Mouse (Mus musculus): ENCODE data around the gene L3mbtl1.
"Not testable (repeated sequence)": the region's sequence is repeated elsewhere in the genome, so short reads cannot be mapped to it uniquely, and the experiment has no call there.

Gene L3mbtl1

DNA sequence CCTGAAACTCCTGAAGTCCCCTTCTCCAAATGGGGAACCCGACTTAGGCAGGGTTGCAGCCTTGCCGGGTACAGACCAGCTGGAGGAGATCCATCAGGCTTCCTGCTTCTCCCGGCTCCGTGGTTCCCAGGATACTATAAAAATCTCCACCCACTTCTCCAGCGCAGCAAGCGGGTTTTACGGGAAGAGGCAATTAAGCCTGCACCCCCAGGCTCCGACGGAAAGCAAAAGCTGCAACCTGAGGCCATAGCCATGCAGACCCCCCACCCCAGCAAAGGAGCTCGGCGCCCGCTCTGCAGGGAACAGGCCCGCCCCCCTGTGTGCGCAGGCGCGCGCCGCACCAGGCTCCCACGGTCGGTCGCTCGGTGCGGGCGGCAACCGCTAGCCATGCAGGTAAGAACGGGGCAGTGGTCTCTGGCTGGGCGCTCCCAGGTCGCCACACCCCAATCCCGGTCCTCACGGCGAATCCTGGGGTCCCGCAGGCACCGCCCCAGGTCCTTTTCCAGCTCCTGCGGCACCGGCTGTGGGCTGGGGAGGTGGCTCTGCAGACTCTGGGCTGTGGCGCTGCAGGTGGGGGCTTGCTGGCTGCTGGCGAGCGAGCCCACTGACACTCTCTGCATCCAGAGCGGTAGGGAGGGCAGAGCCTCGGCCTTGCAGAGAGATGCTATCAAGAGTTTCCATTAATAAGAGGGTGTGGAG, at the start of gene L3mbtl1:
TSS of gene L3mbtl1 (plus strand) at position 325 of the 699 bp plus-strand sequence.
- DNase-seq (ENCODE audit: low read depth) = no peak

GRCm38 (mm10) chr2:162899256-162899655, 44.0 kb upstream of the L3mbtl1 start:
- not testable (repeated sequence) for DNase-seq (ENCODE audit: low read depth)

GRCm38 (mm10) chr2:162899880-162900589, 43.2 kb upstream of the L3mbtl1 start:
- DNase-seq (ENCODE audit: low read depth) = no peak

- no peak for DNase-seq (ENCODE audit: low read depth)
Observed at GRCm38 (mm10) chr2:162900590-162900916, 42.7 kb upstream of the L3mbtl1 start.

DNA sequence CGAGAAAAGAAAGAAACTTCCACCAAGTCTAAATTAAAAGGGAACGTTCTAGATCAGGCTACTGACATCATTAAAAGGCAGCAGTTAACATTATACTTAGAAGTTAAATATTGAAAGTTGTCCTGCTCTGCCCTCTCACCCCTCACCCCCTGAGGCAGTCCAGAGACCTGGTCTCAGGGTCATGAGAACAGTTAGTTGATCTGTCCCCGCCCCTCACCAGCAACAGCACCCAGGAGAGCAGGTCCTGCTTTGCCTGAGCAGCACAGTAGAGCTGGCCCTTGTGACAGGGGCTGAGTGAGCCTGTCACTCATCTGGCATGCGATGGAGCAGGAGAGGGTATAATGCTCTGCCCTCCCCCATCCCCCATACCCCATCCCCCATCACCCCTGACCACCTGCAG, 37.4 kb upstream of the L3mbtl1 start:
- DNase-seq (ENCODE audit: low read depth) = no peak

- DNase-seq (ENCODE audit: low read depth) = no peak
Observed at GRCm38 (mm10) chr2:162908052-162908491, 35.2 kb upstream of the L3mbtl1 start.

- no peak for DNase-seq (ENCODE audit: low read depth)
Observed at GRCm38 (mm10) chr2:162914040-162914439, 29.2 kb upstream of the L3mbtl1 start.

GRCm38 (mm10) chr2:162914519-162914918, 28.8 kb upstream of the L3mbtl1 start:
- DNase-seq (ENCODE audit: low read depth) = no peak

DNA sequence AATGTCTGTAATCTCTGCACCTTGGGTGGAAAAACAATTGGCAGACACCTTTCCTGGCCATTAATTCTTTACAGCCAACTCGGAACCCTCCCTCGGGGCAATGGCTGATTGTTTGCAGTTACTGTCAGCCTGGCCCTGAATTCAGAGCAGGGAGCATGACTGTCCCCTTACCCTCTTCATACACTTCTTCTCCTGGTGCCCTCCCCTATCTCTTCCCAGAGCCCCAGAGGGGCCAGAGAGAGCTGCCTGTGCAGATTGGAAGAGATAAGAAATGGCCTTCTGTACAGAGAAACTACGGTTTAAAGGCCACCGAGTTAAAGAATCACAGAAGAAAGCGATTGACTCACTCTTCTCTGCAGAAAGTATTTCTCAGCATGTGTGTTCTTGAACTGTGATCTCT, 23.3 kb upstream of the L3mbtl1 start:
- no peak for DNase-seq (ENCODE audit: low read depth)

GRCm38 (mm10) chr2:162922183-162922582, 21.1 kb upstream of the L3mbtl1 start:
- DNase-seq (ENCODE audit: low read depth) = peak; percentile 53

- DNase-seq (ENCODE audit: low read depth) = no peak
Observed at GRCm38 (mm10) chr2:162922834-162923233, 20.4 kb upstream of the L3mbtl1 start.

DNA sequence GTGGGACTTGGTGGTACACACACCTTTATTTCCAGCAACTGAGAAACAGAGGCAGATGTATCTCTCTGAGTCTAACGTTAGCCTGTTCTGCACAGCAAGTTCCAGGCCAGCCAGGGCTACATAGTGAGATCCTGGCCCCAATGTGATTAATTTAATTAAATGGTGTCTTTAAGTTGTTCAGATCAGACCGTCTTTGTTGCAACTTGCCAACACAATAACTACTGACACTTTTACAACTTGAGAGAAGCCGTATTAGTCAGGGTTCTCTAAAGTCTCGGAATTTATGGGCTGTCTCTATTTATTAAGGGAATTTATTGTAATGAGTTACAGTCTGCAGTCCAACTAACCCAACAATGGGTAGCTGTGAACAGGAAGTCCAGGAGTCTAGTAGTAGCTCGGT, 19.1 kb upstream of the L3mbtl1 start:
- DNase-seq (ENCODE audit: low read depth) = no peak

GRCm38 (mm10) chr2:162927918-162928585, 15.2 kb upstream of the L3mbtl1 start:
- DNase-seq (ENCODE audit: low read depth) = no peak

GRCm38 (mm10) chr2:162929704-162930103, 13.6 kb upstream of the L3mbtl1 start:
- no peak for DNase-seq (ENCODE audit: low read depth)

GRCm38 (mm10) chr2:162930516-162931122, 12.7 kb upstream of the L3mbtl1 start:
- no peak for DNase-seq (ENCODE audit: low read depth)

DNA sequence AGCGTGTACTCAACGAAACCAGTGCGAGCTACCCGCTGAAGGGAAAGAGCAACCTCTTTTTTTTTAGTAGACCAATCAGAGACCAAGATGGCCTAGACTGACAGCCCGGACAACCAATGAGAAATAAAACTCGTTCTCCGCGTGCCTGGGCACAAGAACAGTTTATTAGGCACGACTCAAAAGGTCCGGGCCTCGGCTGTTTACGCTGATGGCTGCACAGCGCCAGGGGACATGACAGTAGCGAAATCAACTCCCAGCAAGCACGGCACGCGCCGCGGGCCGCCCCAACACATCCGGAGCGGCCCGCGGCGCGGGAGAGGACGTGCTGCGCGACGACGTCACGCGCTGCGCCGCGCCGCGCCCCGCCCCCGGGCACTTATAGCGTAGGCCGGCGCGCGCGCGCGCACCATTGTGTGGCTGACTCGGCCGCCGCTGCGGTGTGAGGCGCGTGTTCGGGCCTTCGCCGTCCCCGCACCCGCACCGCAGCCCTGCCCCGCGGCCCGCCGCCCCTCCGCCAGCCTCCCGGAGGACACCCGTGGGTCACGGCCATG, 12.1 kb upstream of the L3mbtl1 start, which contains the start of gene Srsf6:
TSS of gene Srsf6 (plus strand) at position 406 of the 551 bp plus-strand sequence.
- DNase-seq (ENCODE audit: low read depth) = peak; percentile 81

- DNase-seq (ENCODE audit: low read depth) = peak; percentile 70
Observed at GRCm38 (mm10) chr2:162931674-162932650, 11.3 kb upstream of the L3mbtl1 start.

DNA sequence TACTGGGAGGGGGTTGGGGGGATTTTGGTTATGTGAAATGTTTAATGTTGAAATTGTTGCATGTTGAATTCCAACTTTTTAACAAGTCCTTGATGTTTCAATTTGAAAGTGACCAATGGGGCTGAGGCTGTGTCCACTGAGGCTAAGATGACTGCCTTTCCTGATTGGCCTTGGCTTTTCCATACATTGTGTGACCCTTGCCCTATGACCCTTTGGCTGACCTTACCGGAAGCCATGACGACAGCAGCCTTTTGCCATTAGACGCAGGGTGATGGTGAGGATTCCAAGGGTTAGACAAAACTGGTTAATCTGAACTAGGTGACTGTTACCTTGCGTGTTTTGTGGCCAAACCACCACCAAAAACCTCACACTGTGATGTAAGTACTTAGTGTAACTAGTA, 10.6 kb upstream of the L3mbtl1 start:
- DNase-seq (ENCODE audit: low read depth) = no peak

DNA sequence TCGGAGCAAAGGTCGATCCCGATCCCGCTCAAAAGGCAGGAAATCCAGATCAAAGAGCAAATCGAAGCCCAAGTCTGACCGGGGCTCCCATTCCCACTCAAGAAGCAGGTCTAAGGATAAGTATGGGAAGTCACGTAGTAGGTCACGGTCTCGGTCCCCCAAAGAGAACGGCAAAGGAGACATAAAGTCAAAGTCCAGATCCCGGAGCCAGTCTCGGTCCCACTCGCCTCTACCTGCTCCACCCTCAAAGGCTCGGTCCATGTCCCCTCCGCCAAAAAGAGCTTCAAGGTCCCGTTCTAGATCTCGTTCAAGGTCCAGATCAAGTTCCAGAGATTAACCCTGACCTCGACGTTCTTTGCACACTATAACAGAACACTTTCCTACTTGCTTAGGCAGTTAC, 8.9 kb upstream of the L3mbtl1 start:
- no peak for DNase-seq (ENCODE audit: low read depth)

GRCm38 (mm10) chr2:162935700-162936099, 7.6 kb upstream of the L3mbtl1 start:
- DNase-seq (ENCODE audit: low read depth) = no peak

DNA sequence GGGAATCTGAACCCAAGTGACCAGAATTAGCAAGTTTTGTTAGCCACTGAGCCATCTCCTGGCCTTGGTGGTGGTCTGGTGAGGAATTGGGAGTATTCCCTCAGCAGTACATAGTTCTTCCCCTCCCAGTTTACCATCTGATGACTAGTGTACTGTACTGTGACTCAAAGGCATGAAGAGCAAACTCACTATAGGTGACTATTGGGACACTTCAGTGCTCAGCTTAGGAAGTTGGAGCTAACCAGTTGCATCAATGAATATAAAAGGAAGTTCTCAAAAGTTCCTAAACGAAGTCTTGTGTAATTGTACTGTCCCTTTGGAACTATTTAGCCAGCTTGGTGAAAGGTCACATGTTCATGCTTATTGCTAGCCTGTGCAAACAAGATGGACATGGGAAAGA, 3.7 kb upstream of the L3mbtl1 start:
- no peak for DNase-seq (ENCODE audit: low read depth)
